Comparison of ENCODE assay signal across 11 mouse cellular contexts in genomic region chr2:118522265-118522664, GRCm38 (mm10). TPM values are rescaled to one million over a fixed set of nuclear protein-coding genes. Genes with fewer than 3 reads are reported as not detected.
DNase-seq lines count a peak whose midpoint lies in the region; ATAC-seq and TF ChIP-seq lines count a peak whose summit lies in the region.
"Had no signal": no experiment of that assay in that cellular context is flagged by ENCODE, and none has a peak within 500 bp of the region (broad histone marks: within the 10 kb centered on the region; RNA-seq: fewer than 3 reads in every experiment).

No protein-coding gene starts in this region.

- TF ChIP-seq EP300 in stomach, postnatal 0 days (optimal IDR thresholded peaks at IDR 0.05): no peak

- H3K4me2 ChIP-seq in lung, embryonic 14.5 days: no peak overlapping the region
- no peak overlapping the region for H3K4me2 ChIP-seq in liver, embryonic 16.5 days (ENCODE audit: low read depth, low read length)
- H3K4me2 ChIP-seq in stomach, postnatal 0 days (replicated peaks; ENCODE audit: low read depth): no peak overlapping the region
- no peak overlapping the region for H3K4me2 ChIP-seq in hindbrain, postnatal 0 days (ENCODE audit: low read depth, low read length)
- H3K4me2 ChIP-seq: embryonic facial prominence, embryonic 15.5 days had no signal

- intact Hi-C loops in gastrocnemius, adult 2 months (cut with DNase I): no loop called here

- H3K27me3 ChIP-seq in lung, embryonic 14.5 days (ENCODE audit: insufficient read depth, low read length): no peaks in the 10 kb centered on the region
- H3K27me3 ChIP-seq in liver, embryonic 16.5 days (ENCODE audit: control insufficient read depth, insufficient read depth, low read depth, low read length): no peaks in the 10 kb centered on the region
- H3K27me3 ChIP-seq in stomach, postnatal 0 days (ENCODE audit: control insufficient read depth, insufficient read depth, low read length): no peaks in the 10 kb centered on the region
- no peaks in the 10 kb centered on the region for H3K27me3 ChIP-seq in hindbrain, postnatal 0 days (ENCODE audit: insufficient read depth, low read length)
- H3K27me3 ChIP-seq: embryonic facial prominence, embryonic 15.5 days had no signal

- 5% methylated on average over 2 of the region's 2 CpGs for WGBS in lung, embryonic 14.5 days
- 0% methylated on average over 2 of the region's 2 CpGs for WGBS in liver, embryonic 16.5 days (ENCODE audit: insufficient replicate concordance)
- 16% methylated on average over 2 of the region's 2 CpGs for WGBS in stomach, postnatal 0 days
- WGBS in hindbrain, postnatal 0 days: 63% methylated on average over 2 of the region's 2 CpGs

- no peak overlapping the region for H3K4me3 ChIP-seq in gastrocnemius, adult 2 months
- no peak overlapping the region for H3K4me3 ChIP-seq in lung, embryonic 14.5 days (ENCODE audit: low read depth, low read length)
- no peak overlapping the region for H3K4me3 ChIP-seq in liver, embryonic 16.5 days (ENCODE audit: low read depth, low read length)
- no peak overlapping the region for H3K4me3 ChIP-seq in stomach, postnatal 0 days (ENCODE audit: low read depth, low read length)
- H3K4me3 ChIP-seq in hindbrain, postnatal 0 days (ENCODE audit: low read length): no peak overlapping the region
- H3K4me3 ChIP-seq: embryonic facial prominence, embryonic 15.5 days had no signal

- H3K27ac ChIP-seq in gastrocnemius, adult 2 months: 0 out of 2 replicates have a peak overlapping the region, but pooled peaks have one; percentile 12
- H3K27ac ChIP-seq in lung, embryonic 14.5 days (ENCODE audit: low read depth): peak overlapping the region; percentile 77
- H3K27ac ChIP-seq in liver, embryonic 16.5 days (ENCODE audit: low read length): no peak overlapping the region
- peak overlapping the region; percentile 53 for H3K27ac ChIP-seq in stomach, postnatal 0 days (replicated peaks)
- H3K27ac ChIP-seq in hindbrain, postnatal 0 days: no peak overlapping the region
- H3K27ac ChIP-seq: kidney, postnatal 0 days had no signal

- no peak for TF ChIP-seq CTCF in gastrocnemius, adult 2 months (IDR thresholded peaks at IDR 0.05)
- TF ChIP-seq CTCF in lung, embryonic 14.5 days (IDR thresholded peaks at IDR 0.05; ENCODE audit: low read depth): no peak
- no peak for TF ChIP-seq CTCF in stomach, postnatal 0 days (IDR thresholded peaks at IDR 0.05; ENCODE audit: low read depth)
- no peak for TF ChIP-seq CTCF in hindbrain, postnatal 0 days (IDR thresholded peaks at IDR 0.05; ENCODE audit: low read depth)

- peaks cover 30% of the 10 kb centered on the region for H3K4me1 ChIP-seq in lung, embryonic 14.5 days (ENCODE audit: insufficient read depth)
- H3K4me1 ChIP-seq in liver, embryonic 16.5 days (ENCODE audit: control insufficient read depth, low read depth, low read length): peaks cover 16% of the 10 kb centered on the region
- H3K4me1 ChIP-seq in stomach, postnatal 0 days (replicated peaks; ENCODE audit: control insufficient read depth, insufficient read depth): peaks cover 7% of the 10 kb centered on the region; the same call in 1 of the 2 replicates
- H3K4me1 ChIP-seq in hindbrain, postnatal 0 days (ENCODE audit: insufficient read depth, low read length): no peaks in the 10 kb centered on the region

- no peak for DNase-seq in gastrocnemius, adult 2 months
- DNase-seq in gastrocnemius, adult 8-10 months (ENCODE audit: low spot score in 2 of 2): no peak
- DNase-seq in lung, embryonic 14.5 days: peak; percentile 82
- DNase-seq in lung, postnatal 14 days: no peak
- no peak for DNase-seq in stomach, postnatal 0 days (ENCODE audit: low spot score)
- no peak for DNase-seq in adrenal gland, adult 8-10 months
- no peak for DNase-seq in hindbrain, postnatal 0 days (ENCODE audit: low spot score)
- DNase-seq: gastrocnemius, postnatal 10 days had no signal

- peak; percentile 73 for ATAC-seq in lung, embryonic 14.5 days (ENCODE audit: insufficient read depth)
- peak; percentile 52 for ATAC-seq in liver, embryonic 16.5 days (ENCODE audit: low read depth)
- peak; percentile 67 for ATAC-seq in stomach, postnatal 0 days (ENCODE audit: low FRiP score, low TSS enrichment)
- no peak for ATAC-seq in hindbrain, postnatal 0 days

- no peak overlapping the region for H3K9ac ChIP-seq in lung, embryonic 14.5 days
- H3K9ac ChIP-seq in liver, embryonic 16.5 days (ENCODE audit: low read depth, low read length): no peak overlapping the region
- no peak overlapping the region for H3K9ac ChIP-seq in stomach, postnatal 0 days (ENCODE audit: low read length)
- no peak overlapping the region for H3K9ac ChIP-seq in hindbrain, postnatal 0 days (replicated peaks; ENCODE audit: low read length)
- H3K9ac ChIP-seq: embryonic facial prominence, embryonic 15.5 days had no signal

- no peaks in the 10 kb centered on the region for H3K9me3 ChIP-seq in lung, embryonic 14.5 days (ENCODE audit: low read depth, low read length)
- no peaks in the 10 kb centered on the region for H3K9me3 ChIP-seq in liver, embryonic 16.5 days (replicated peaks; ENCODE audit: control insufficient read depth, low read length)
- H3K9me3 ChIP-seq in stomach, postnatal 0 days (ENCODE audit: control insufficient read depth, low read length): no peaks in the 10 kb centered on the region
- no peaks in the 10 kb centered on the region for H3K9me3 ChIP-seq in hindbrain, postnatal 0 days (ENCODE audit: low read length)
- H3K9me3 ChIP-seq: embryonic facial prominence, embryonic 15.5 days had no signal

- H3K36me3 ChIP-seq in lung, embryonic 14.5 days (ENCODE audit: insufficient read depth): no peaks in the 10 kb centered on the region
- H3K36me3 ChIP-seq in liver, embryonic 16.5 days (ENCODE audit: control insufficient read depth, insufficient read depth): no peaks in the 10 kb centered on the region
- no peaks in the 10 kb centered on the region for H3K36me3 ChIP-seq in stomach, postnatal 0 days (ENCODE audit: control insufficient read depth, insufficient read depth, low read length)
- no peaks in the 10 kb centered on the region for H3K36me3 ChIP-seq in hindbrain, postnatal 0 days (ENCODE audit: insufficient read depth, low read length)
- H3K36me3 ChIP-seq: embryonic facial prominence, embryonic 15.5 days had no signal

RNA-seq across cellular contexts. Expression of gene Bmf, which starts 27.2 kb away (rescaled TPM):
- 1 to 10 TPM; 3.3 to 6.2 TPM for total RNA-seq in gastrocnemius, adult 2 months (2021)
- total RNA-seq in gastrocnemius, adult 8-10 months (2022): 1 to 10 TPM; 1.6 to 4.7 (median 1.9) TPM
- polyA plus RNA-seq in lung, embryonic 14.5 days (2014; fragmentation: Nextera tagmentation; extraction: Ambion mirVana): 5.0 and 7.1 TPM in 2 replicates
- polyA plus RNA-seq in liver, embryonic 16.5 days (2015; fragmentation: Nextera tagmentation; extraction: Ambion mirVana): 0.59 and 0.62 TPM in 2 replicates
- polyA plus RNA-seq in stomach, postnatal 0 days (2015; fragmentation: Nextera tagmentation; extraction: Ambion mirVana): 2.3 and 2.8 TPM in 2 replicates
- 10 to 100 TPM; 13.2 to 29.5 (median 19.2) TPM for total RNA-seq in adrenal gland, adult 8-10 months (2022)
- 10.4 and 10.6 TPM in 2 replicates for total RNA-seq in hindbrain, postnatal 0 days (2014; rRNA removed)
- 1.3 and 1.4 TPM in 2 replicates for polyA plus RNA-seq in hindbrain, postnatal 0 days (2015; fragmentation: Nextera tagmentation; extraction: Ambion mirVana)

RNA-seq across cellular contexts. Expression of gene Srp14, which starts 42.8 kb away (rescaled TPM):
- 100 to 1,000 TPM; 120 to 133 TPM for total RNA-seq in gastrocnemius, adult 2 months (2021)
- 100 to 1,000 TPM; 139 to 157 (median 152) TPM for total RNA-seq in gastrocnemius, adult 8-10 months (2022)
- polyA plus RNA-seq in lung, embryonic 14.5 days (2014; fragmentation: Nextera tagmentation; extraction: Ambion mirVana): 214 and 218 TPM in 2 replicates
- polyA plus RNA-seq in liver, embryonic 16.5 days (2015; fragmentation: Nextera tagmentation; extraction: Ambion mirVana): 85.3 and 92.3 TPM in 2 replicates
- polyA plus RNA-seq in stomach, postnatal 0 days (2015; fragmentation: Nextera tagmentation; extraction: Ambion mirVana): 175 and 180 TPM in 2 replicates
- 100 to 1,000 TPM; 238 to 265 (median 255) TPM for total RNA-seq in adrenal gland, adult 8-10 months (2022)
- 126 and 151 TPM in 2 replicates for total RNA-seq in hindbrain, postnatal 0 days (2014; rRNA removed)
- polyA plus RNA-seq in hindbrain, postnatal 0 days (2015; fragmentation: Nextera tagmentation; extraction: Ambion mirVana): 330 and 361 TPM in 2 replicates

Comparison
In these comparisons a context has a peak if more than half of its experiments do, and no peak if none do; other contexts are left out.
1. H3K27ac ChIP-seq: peak in gastrocnemius, adult 2 months (single experiment), lung, embryonic 14.5 days (single experiment) and stomach, postnatal 0 days (single experiment); none in liver, embryonic 16.5 days (single experiment) and hindbrain, postnatal 0 days (single experiment).